Mouse (Mus musculus): ENCODE results near the gene Chchd3. TPM values are rescaled to one million over a fixed set of nuclear protein-coding genes. Genes with fewer than 3 reads are reported as not detected.

Gene Chchd3
- polyA plus RNA-seq, 1 experiment: 47.7 TPM

DNA sequence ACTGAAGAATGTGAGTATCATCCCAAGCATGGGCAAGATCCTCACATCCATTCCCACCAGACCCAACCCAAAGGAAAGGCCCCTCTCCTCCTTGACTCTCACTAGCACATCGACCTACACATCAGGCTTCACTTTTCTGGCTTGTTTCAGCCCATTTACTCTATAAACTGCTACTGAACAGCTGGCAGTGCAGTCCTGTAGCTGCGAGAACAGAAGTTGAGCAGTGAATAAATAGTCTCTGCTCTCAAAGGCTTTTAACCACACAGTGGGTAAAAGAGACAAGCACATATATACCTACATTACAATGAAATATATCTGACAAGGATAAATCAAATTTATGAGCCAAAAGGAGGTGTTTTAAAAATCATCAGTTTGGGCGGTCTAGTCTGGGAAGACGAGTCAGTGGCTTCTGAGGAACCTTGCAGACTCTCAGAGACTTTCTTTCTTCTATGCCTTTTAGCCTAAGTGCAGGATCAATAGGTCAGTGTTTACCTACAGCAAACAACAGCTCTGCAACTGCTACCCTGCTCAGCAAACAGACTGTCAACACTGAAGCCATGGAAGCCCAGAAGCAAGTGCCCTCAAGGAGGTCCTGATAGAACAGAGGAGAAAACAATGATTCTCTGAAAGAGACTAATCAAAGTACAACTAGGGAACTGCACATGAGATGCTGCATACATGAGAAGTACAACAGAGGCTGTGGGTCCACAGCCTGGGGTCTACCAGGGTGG, 19.5 kb downstream of the Chchd3 start:
- 91% methylated on average over 4 of the region's 4 CpGs for WGBS
- Histone ChIP-seq H3K4me3 (replicated peaks; ENCODE audit: control insufficient read depth, low read depth, low read length) (no peak overlapping the region), H3K4me1 (ENCODE audit: control insufficient read depth, insufficient read depth, low read length) (no peaks in the 10 kb centered on the region), H3K27ac (ENCODE audit: control insufficient read depth, insufficient read depth, low read depth, low read length, poor library complexity) (no peak overlapping the region)
- TF ChIP-seq CTCF (IDR thresholded peaks at IDR 0.05; ENCODE audit: control insufficient read depth, insufficient read depth, low read length) (no peak), POLR2A (IDR thresholded peaks at IDR 0.05; ENCODE audit: borderline replicate concordance, control insufficient read depth, low read depth, low read length) (no peak)

- Histone ChIP-seq H3K4me3 (replicated peaks; ENCODE audit: control insufficient read depth, low read depth, low read length) (no peak overlapping the region), H3K4me1 (ENCODE audit: control insufficient read depth, insufficient read depth, low read length) (no peaks in the 10 kb centered on the region; the same call in 1 of the 2 replicates), H3K27ac (ENCODE audit: control insufficient read depth, insufficient read depth, low read depth, low read length, poor library complexity) (no peak overlapping the region)
- TF ChIP-seq POLR2A (IDR thresholded peaks at IDR 0.05; ENCODE audit: borderline replicate concordance, control insufficient read depth, low read depth, low read length) (no peak), CTCF (IDR thresholded peaks at IDR 0.05; ENCODE audit: control insufficient read depth, insufficient read depth, low read length) (no peak)
- WGBS: 75% methylated on average over 1 of the region's 1 CpGs
Measured at GRCm38 (mm10) chr6:33032543-33032942, 27.5 kb downstream of the Chchd3 start.

GRCm38 (mm10) chr6:33031631-33032030, 28.4 kb downstream of the Chchd3 start:
- H3K27ac ChIP-seq (ENCODE audit: control insufficient read depth, insufficient read depth, low read depth, low read length, poor library complexity): no peak overlapping the region
- 52% methylated on average over 2 of the region's 2 CpGs for WGBS
- H3K4me3 ChIP-seq (replicated peaks; ENCODE audit: control insufficient read depth, low read depth, low read length): no peak overlapping the region
- no peak for TF ChIP-seq POLR2A (IDR thresholded peaks at IDR 0.05; ENCODE audit: borderline replicate concordance, control insufficient read depth, low read depth, low read length)
- TF ChIP-seq CTCF (IDR thresholded peaks at IDR 0.05; ENCODE audit: control insufficient read depth, insufficient read depth, low read length): no peak
- H3K4me1 ChIP-seq (ENCODE audit: control insufficient read depth, insufficient read depth, low read length): no peaks in the 10 kb centered on the region; the same call in 1 of the 2 replicates

DNA sequence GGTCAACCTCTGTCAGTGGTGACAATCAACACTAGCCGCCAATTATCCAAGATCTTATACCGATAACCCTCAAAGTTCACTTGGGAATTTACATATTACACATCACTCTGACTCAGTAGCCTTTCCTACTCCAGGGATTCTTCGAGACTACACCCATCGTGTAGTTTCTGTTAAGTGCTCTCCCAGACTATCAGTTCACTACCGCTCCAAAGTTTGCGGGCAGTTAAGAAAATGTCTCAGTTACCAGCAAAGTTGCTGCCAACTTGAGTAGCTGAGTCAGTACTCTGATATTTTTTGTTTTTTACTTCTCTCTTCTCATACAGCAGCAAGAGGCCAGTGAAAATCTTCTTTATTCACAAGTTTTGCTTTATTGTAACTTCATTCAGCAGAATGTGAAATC, 31.8 kb downstream of the Chchd3 start:
- no peaks in the 10 kb centered on the region; the same call in 1 of the 2 replicates for H3K4me1 ChIP-seq (ENCODE audit: control insufficient read depth, insufficient read depth, low read length)
- 91% methylated on average over 6 of the region's 6 CpGs for WGBS
- TF ChIP-seq CTCF (IDR thresholded peaks at IDR 0.05; ENCODE audit: control insufficient read depth, insufficient read depth, low read length): no peak
- TF ChIP-seq POLR2A (IDR thresholded peaks at IDR 0.05; ENCODE audit: borderline replicate concordance, control insufficient read depth, low read depth, low read length): no peak
- H3K27ac ChIP-seq (ENCODE audit: control insufficient read depth, insufficient read depth, low read depth, low read length, poor library complexity): no peak overlapping the region
- H3K4me3 ChIP-seq (replicated peaks; ENCODE audit: control insufficient read depth, low read depth, low read length): no peak overlapping the region

- no peaks in the 10 kb centered on the region for H3K4me1 ChIP-seq (ENCODE audit: control insufficient read depth, insufficient read depth, low read length)
- TF ChIP-seq CTCF (IDR thresholded peaks at IDR 0.05; ENCODE audit: control insufficient read depth, insufficient read depth, low read length): no peak
- TF ChIP-seq POLR2A (IDR thresholded peaks at IDR 0.05; ENCODE audit: borderline replicate concordance, control insufficient read depth, low read depth, low read length): no peak
- no peak overlapping the region for H3K4me3 ChIP-seq (replicated peaks; ENCODE audit: control insufficient read depth, low read depth, low read length)
- no peak overlapping the region for H3K27ac ChIP-seq (ENCODE audit: control insufficient read depth, insufficient read depth, low read depth, low read length, poor library complexity)
- WGBS: 91% methylated on average over 2 of the region's 2 CpGs
Measured at GRCm38 (mm10) chr6:33025041-33025440, 35.0 kb downstream of the Chchd3 start.

GRCm38 (mm10) chr6:33004607-33005006, 55.5 kb downstream of the Chchd3 start:
- Histone ChIP-seq H3K4me3 (replicated peaks; ENCODE audit: control insufficient read depth, low read depth, low read length) (no peak overlapping the region), H3K4me1 (ENCODE audit: control insufficient read depth, insufficient read depth, low read length) (no peaks in the 10 kb centered on the region; the same call in 1 of the 2 replicates), H3K27ac (ENCODE audit: control insufficient read depth, insufficient read depth, low read depth, low read length, poor library complexity) (no peak overlapping the region)
- 73% methylated on average over 3 of the region's 3 CpGs for WGBS
- TF ChIP-seq POLR2A (IDR thresholded peaks at IDR 0.05; ENCODE audit: borderline replicate concordance, control insufficient read depth, low read depth, low read length) (no peak), CTCF (IDR thresholded peaks at IDR 0.05; ENCODE audit: control insufficient read depth, insufficient read depth, low read length) (no peak)

GRCm38 (mm10) chr6:33002988-33003387, 57.1 kb downstream of the Chchd3 start:
- 74% methylated on average over 1 of the region's 1 CpGs for WGBS
- TF ChIP-seq POLR2A (IDR thresholded peaks at IDR 0.05; ENCODE audit: borderline replicate concordance, control insufficient read depth, low read depth, low read length): no peak
- TF ChIP-seq CTCF (IDR thresholded peaks at IDR 0.05; ENCODE audit: control insufficient read depth, insufficient read depth, low read length): no peak
- Histone ChIP-seq H3K4me3 (replicated peaks; ENCODE audit: control insufficient read depth, low read depth, low read length) (no peak overlapping the region), H3K4me1 (ENCODE audit: control insufficient read depth, insufficient read depth, low read length) (no peaks in the 10 kb centered on the region; the same call in 1 of the 2 replicates), H3K27ac (ENCODE audit: control insufficient read depth, insufficient read depth, low read depth, low read length, poor library complexity) (no peak overlapping the region)

- TF ChIP-seq CTCF (IDR thresholded peaks at IDR 0.05; ENCODE audit: control insufficient read depth, insufficient read depth, low read length) (no peak), POLR2A (IDR thresholded peaks at IDR 0.05; ENCODE audit: borderline replicate concordance, control insufficient read depth, low read depth, low read length) (no peak)
- Histone ChIP-seq H3K4me3 (replicated peaks; ENCODE audit: control insufficient read depth, low read depth, low read length) (no peak overlapping the region), H3K4me1 (ENCODE audit: control insufficient read depth, insufficient read depth, low read length) (no peaks in the 10 kb centered on the region; the same call in 1 of the 2 replicates), H3K27ac (ENCODE audit: control insufficient read depth, insufficient read depth, low read depth, low read length, poor library complexity) (no peak overlapping the region)
- WGBS: 91% methylated on average over 15 of the region's 15 CpGs
Measured at GRCm38 (mm10) chr6:33001271-33001670, 58.8 kb downstream of the Chchd3 start.
